Mouse (Mus musculus): ENCODE measurements at regions not wholly inside any gene's neighbourhood (a gene's known extent, or its start where the extent isn't known, plus 50 kb on each side); places are given as distances from the start of the nearest gene placed in this dataset. TPM values are rescaled to one million over a fixed set of nuclear protein-coding genes. Genes with fewer than 3 reads are reported as not detected.

- no peak for DNase-seq
Observed at GRCm38 (mm10) chr8:64342397-64342796, 136.3 kb upstream of the Tll1 start.

- DNase-seq, result no peak
Observed at GRCm38 (mm10) chr8:64337356-64337755, 131.3 kb upstream of the Tll1 start.

- no peak for DNase-seq
Observed at GRCm38 (mm10) chr8:64336546-64336945, 130.5 kb upstream of the Tll1 start.

GRCm38 (mm10) chr8:64335495-64335894 is 129.4 kb upstream of the Tll1 start:
- no peak for DNase-seq

- no peak for DNase-seq
Observed at GRCm38 (mm10) chr8:64323985-64324384, 117.9 kb upstream of the Tll1 start.

GRCm38 (mm10) chr8:64320343-64320742 is 114.3 kb upstream of the Tll1 start:
- DNase-seq, result no peak

GRCm38 (mm10) chr8:64319220-64319820 is 113.2 kb upstream of the Tll1 start:
- DNase-seq, result no peak

GRCm38 (mm10) chr8:64318524-64319219 is 112.6 kb upstream of the Tll1 start:
- no peak for DNase-seq

GRCm38 (mm10) chr8:64317815-64318214 is 111.7 kb upstream of the Tll1 start:
- no peak for DNase-seq

- DNase-seq, result no peak
Observed at GRCm38 (mm10) chr8:64307995-64308394, 101.9 kb upstream of the Tll1 start.

GRCm38 (mm10) chr8:64282806-64283205 is 76.7 kb upstream of the Tll1 start:
- no peak for DNase-seq

GRCm38 (mm10) chr8:64281598-64281997 is 75.5 kb upstream of the Tll1 start:
- no peak for DNase-seq

- DNase-seq, result no peak
Observed at GRCm38 (mm10) chr8:64280391-64280790, 74.3 kb upstream of the Tll1 start.

GRCm38 (mm10) chr8:64276058-64276457 is 70.0 kb upstream of the Tll1 start:
- no peak for DNase-seq

- no peak for DNase-seq
Observed at GRCm38 (mm10) chr8:64265304-64265945, 59.4 kb upstream of the Tll1 start.

Small RNAs in the stretch of these regions (microRNA-seq; reads per million reads assigned to microRNA genes)
- gene Mir710, result not detected

All from adrenal gland, postnatal 10 days (tissue).